Mouse (Mus musculus) testis, adult 2 months (tissue): ENCODE results near the gene Pam. TPM values are rescaled to one million over a fixed set of nuclear protein-coding genes. Genes with fewer than 3 reads are reported as not detected.

Experiments
- H3K27ac ChIP-seq: fragments of 200-500 bp; 2 replicates; pipeline ENCODE4 v1.5.1; 2012; ENCODE audit warnings: low read depth, low read length; ENCODE audit not compliant: control insufficient read depth, insufficient read depth
- H3K27me3 ChIP-seq: fragments of 200-500 bp; 2 replicates; pipeline ENCODE4 v1.6.1; 2012; ENCODE audit warnings: mild to moderate bottlenecking, low read length, moderate library complexity; ENCODE audit not compliant: control insufficient read depth, insufficient read depth
- H3K36me3 ChIP-seq: fragments of 200-500 bp; 2 replicates; pipeline ENCODE4 v1.6.1; 2012; ENCODE audit warnings: mild to moderate bottlenecking, low read length; ENCODE audit not compliant: control insufficient read depth, insufficient read depth
- H3K4me1 ChIP-seq: fragments of 200-500 bp; 2 replicates; pipeline ENCODE4 v1.6.1; 2012; ENCODE audit warnings: low read length; ENCODE audit not compliant: control insufficient read depth, insufficient read depth
- H3K4me3 ChIP-seq: fragments of 200-500 bp; 2 replicates; pipeline ENCODE4 v1.5.1; 2012; ENCODE audit warnings: low read depth, mild to moderate bottlenecking, low read length, moderate library complexity, mixed read lengths; ENCODE audit not compliant: control insufficient read depth
- CTCF ChIP-seq: fragments of 200-500 bp; IDR thresholded peaks from 2 replicates; pipeline ENCODE4 v1.5.1; 2012; ENCODE audit warnings: low read depth, mild to moderate bottlenecking, inconsistent platforms, low read length, moderate library complexity; ENCODE audit not compliant: control insufficient read depth, insufficient read depth, insufficient replicate concordance
- POLR2A ChIP-seq: fragments of 200-500 bp; IDR thresholded peaks from 2 replicates; pipeline ENCODE4 v1.6.1; 2012; ENCODE audit warnings: low read depth, mild to moderate bottlenecking, inconsistent platforms, low read length, moderate library complexity; ENCODE audit not compliant: control insufficient read depth
- polyA plus RNA-seq: library from polyadenylated mRNA; depleted of rRNA; stranded (reverse); fragments of >200 nt; gene quantifications from 2 replicates; pipeline ENCODE4 v1.2.3, GENCODE M21; 2012

Gene Pam
- polyA plus RNA-seq, 1 experiment: 6.1 TPM

DNA sequence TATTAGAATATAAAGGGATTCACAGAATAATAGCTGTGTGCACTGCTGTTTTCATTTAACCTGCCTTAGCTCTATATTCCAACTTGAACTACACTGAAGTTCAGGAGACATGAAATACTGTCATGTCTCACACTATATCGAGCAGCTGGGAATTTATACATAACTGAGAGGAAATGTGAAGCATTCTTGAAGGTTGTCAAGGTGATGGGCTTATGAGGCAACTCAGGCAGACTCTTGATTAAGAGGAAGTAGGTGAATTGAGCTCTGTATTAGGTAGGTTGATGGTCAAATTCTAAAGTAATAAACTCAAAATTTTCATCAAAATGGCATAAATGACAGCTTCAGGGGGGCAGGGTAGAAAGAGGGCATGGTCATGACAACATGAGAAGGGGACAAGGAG lies 29.3 kb upstream of the Pam start:
- H3K27me3 ChIP-seq: no peaks in the 10 kb centered on the region
- H3K4me1 ChIP-seq: no peaks in the 10 kb centered on the region; the same call in 1 of the 2 replicates
- no peak for TF ChIP-seq CTCF
- no peak for TF ChIP-seq POLR2A
- no peaks in the 10 kb centered on the region for H3K36me3 ChIP-seq
- H3K27ac ChIP-seq: no peak overlapping the region
- H3K4me3 ChIP-seq: no peak overlapping the region

- Histone ChIP-seq H3K4me1 (peaks cover 2% of the 10 kb centered on the region), H3K36me3 (no peaks in the 10 kb centered on the region), H3K27me3 (no peaks in the 10 kb centered on the region), H3K27ac (no peak overlapping the region), H3K4me3 (peak overlapping the region; percentile 58)
- TF ChIP-seq CTCF (no peak), POLR2A (no peak)
Measured at GRCm38 (mm10) chr1:98119595-98119994, 24.1 kb upstream of the Pam start.

DNA sequence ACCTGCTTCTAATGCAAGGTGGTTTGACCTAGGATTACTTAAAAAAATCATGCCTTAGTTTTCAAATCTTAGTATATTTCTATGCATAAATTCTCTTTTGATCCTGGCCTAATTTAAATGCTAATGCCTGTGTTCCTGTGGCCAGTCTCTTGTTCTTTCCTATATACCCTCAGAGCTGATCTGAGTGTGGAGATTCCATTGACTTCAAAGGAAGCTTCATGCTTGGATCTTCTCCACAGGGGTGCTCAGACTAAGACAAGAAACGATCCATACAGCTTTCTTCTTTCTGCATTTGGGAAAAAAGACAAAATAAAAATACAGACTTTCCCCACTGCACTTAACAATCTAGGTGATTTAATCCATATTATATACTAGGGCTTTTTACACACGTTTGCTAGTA lies 12.2 kb upstream of the Pam start:
- no peaks in the 10 kb centered on the region for H3K4me1 ChIP-seq
- no peak overlapping the region for H3K27ac ChIP-seq
- no peaks in the 10 kb centered on the region for H3K27me3 ChIP-seq
- TF ChIP-seq CTCF (no peak), POLR2A (no peak)
- no peak overlapping the region for H3K4me3 ChIP-seq
- no peaks in the 10 kb centered on the region for H3K36me3 ChIP-seq

- no peaks in the 10 kb centered on the region for H3K36me3 ChIP-seq
- no peak overlapping the region for H3K4me3 ChIP-seq
- peaks cover 14% of the 10 kb centered on the region for H3K4me1 ChIP-seq
- TF ChIP-seq CTCF (no peak), POLR2A (no peak)
- H3K27ac ChIP-seq: no peak overlapping the region
- H3K27me3 ChIP-seq: no peaks in the 10 kb centered on the region
Measured at GRCm38 (mm10) chr1:98099441-98099840, 4.0 kb upstream of the Pam start.

- Histone ChIP-seq H3K4me1 (peaks cover 14% of the 10 kb centered on the region), H3K4me3 (no peak overlapping the region), H3K27me3 (no peaks in the 10 kb centered on the region), H3K27ac (no peak overlapping the region), H3K36me3 (no peaks in the 10 kb centered on the region)
- TF ChIP-seq CTCF (no peak), POLR2A (no peak)
Measured at GRCm38 (mm10) chr1:98097957-98098729, 2.7 kb upstream of the Pam start.

- Histone ChIP-seq H3K4me3 (no peak overlapping the region), H3K27me3 (no peaks in the 10 kb centered on the region), H3K27ac (no peak overlapping the region), H3K4me1 (peaks cover 14% of the 10 kb centered on the region), H3K36me3 (no peaks in the 10 kb centered on the region)
- TF ChIP-seq CTCF: no peak
- no peak for TF ChIP-seq POLR2A
Measured at GRCm38 (mm10) chr1:98096396-98096935, 1.0 kb upstream of the Pam start.

DNA sequence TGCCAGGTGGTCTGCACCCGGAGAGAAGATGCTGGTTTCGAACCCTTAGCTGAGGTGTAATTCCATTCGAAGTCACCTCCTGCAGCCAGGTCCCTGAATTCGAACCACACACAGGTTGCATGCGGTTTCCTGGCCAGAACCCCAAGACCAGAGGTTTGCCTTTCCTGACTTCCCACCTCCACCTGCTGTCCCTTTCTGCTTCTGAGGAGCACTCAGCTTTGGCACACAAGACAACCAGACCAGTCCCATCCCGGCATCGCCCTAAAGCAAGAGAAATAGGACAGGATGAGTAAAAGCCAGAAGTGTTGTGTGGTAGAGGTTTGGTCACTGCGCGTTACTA lies 515 bp upstream of the Pam start:
- H3K27ac ChIP-seq: no peak overlapping the region
- peak overlapping the region; percentile 85 for H3K4me3 ChIP-seq
- no peak for TF ChIP-seq CTCF
- TF ChIP-seq POLR2A: no peak
- H3K36me3 ChIP-seq: no peaks in the 10 kb centered on the region
- no peaks in the 10 kb centered on the region for H3K27me3 ChIP-seq
- H3K4me1 ChIP-seq: peaks cover 14% of the 10 kb centered on the region
